Mouse (Mus musculus) heart, adult 2 months (tissue): Measurements from ENCODE around the gene Gm9964. TPM values are rescaled to one million over a fixed set of nuclear protein-coding genes. Genes with fewer than 3 reads are reported as not detected.

Experiments used
- DNase-seq, 2 experiments: peaks; one replicate each; pipeline ENCODE4 v3.0.0; 2021
- H3K27ac ChIP-seq: fragments of 200-600 bp; 2 replicates; pipeline ENCODE4 v1.8.1; 2022
- H3K27me3 ChIP-seq: fragments of 200-500 bp; 2 replicates; pipeline ENCODE4 v1.6.1; 2012; ENCODE audit warnings: mild to moderate bottlenecking, low read length, inconsistent platforms, mixed read lengths; ENCODE audit not compliant: control insufficient read depth, insufficient read depth
- H3K36me3 ChIP-seq: fragments of 200-500 bp; 2 replicates; pipeline ENCODE4 v1.6.1; 2012; ENCODE audit warnings: low read length, inconsistent platforms; ENCODE audit not compliant: control insufficient read depth, insufficient read depth
- H3K4me1 ChIP-seq: fragments of 200-500 bp; 2 replicates; pipeline ENCODE4 v1.6.1; 2011; ENCODE audit warnings: low read length; ENCODE audit not compliant: control insufficient read depth, insufficient read depth
- H3K4me3 ChIP-seq: fragments of 200-600 bp; 2 replicates; pipeline ENCODE4 v1.8.1; 2022
- H3K79me2 ChIP-seq: fragments of 200-500 bp; replicated peaks from 2 replicates; pipeline ENCODE4 v1.6.1; 2012; ENCODE audit warnings: mild to moderate bottlenecking, inconsistent platforms, low read length, moderate library complexity, mixed read lengths; ENCODE audit not compliant: control insufficient read depth, insufficient read depth
- H3K9ac ChIP-seq: fragments of 200-500 bp; 2 replicates; pipeline ENCODE4 v1.6.1; 2012; ENCODE audit warnings: low read depth, mild to moderate bottlenecking, control low read depth, inconsistent platforms, low read length, mixed read lengths
- CTCF ChIP-seq: fragments of 200-600 bp; IDR thresholded peaks from 2 replicates; pipeline ENCODE4 v1.8.1; 2022; ENCODE audit warnings: antibody characterized with exemption, mild to moderate bottlenecking, moderate library complexity
- EP300 ChIP-seq: fragments of 200-500 bp; IDR thresholded peaks from 2 replicates; pipeline ENCODE4 v1.6.1; 2011; ENCODE audit warnings: low read depth, low read length, control low read depth; ENCODE audit not compliant: insufficient read depth
- POLR2A ChIP-seq: fragments of 200-500 bp; IDR thresholded peaks from 2 replicates; pipeline ENCODE4 v1.6.1; 2011; ENCODE audit warnings: mild to moderate bottlenecking, low read depth, low read length, control low read depth; ENCODE audit not compliant: insufficient read depth
- WGBS: fragments of 180-500 bp; shearing (Covaris S2); methylation state at CpG from one replicate; pipeline ENCODE4 v1.1.7; 2018; 5-methylcytosine and 5-hydroxymethylcytosine counted together
- intact Hi-C: fragments of 180-260 bp; cut with DNase I; formaldehyde crosslinking; loops from one replicate; pipeline ENCODE4 v1.15.1; 2025
- polyA plus RNA-seq: library from polyadenylated mRNA; depleted of rRNA; stranded (reverse); fragments of >200 nt; gene quantifications from 2 replicates; pipeline ENCODE4 v1.2.3, GENCODE M21; 2012
- total RNA-seq, 2 experiments: library from RNA; stranded (reverse); gene quantifications; 2 replicates each; pipeline ENCODE4 v1.2.3; 2021

The Gm9964 gene
- total and polyA plus RNA-seq, 3 experiments: 0.43 TPM; not detected in 2

DNA sequence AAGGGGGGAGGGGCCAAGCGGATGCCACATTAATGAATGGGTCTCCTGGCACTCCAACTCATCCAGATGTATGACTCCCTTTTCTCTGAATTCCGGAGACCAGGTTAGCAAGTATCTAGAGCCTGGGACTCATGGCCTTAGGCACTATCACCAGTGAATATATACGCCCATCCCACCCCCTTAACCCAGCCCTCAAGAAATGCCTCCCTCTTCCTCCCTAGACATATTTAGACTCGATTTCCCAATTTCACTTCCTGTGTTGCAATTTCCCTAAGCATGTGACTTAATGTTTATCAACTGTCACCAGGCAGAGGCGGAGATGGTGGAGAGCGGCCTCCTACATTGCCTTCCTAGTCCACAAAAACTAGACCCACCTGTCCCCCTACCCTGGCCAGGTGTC is 9.3 kb downstream of the Gm9964 start:
- H3K27ac ChIP-seq: peak overlapping the region; percentile 9; the same call in 1 of the 2 replicates
- H3K79me2 ChIP-seq: no peaks in the 10 kb centered on the region
- no peak overlapping the region for H3K9ac ChIP-seq
- H3K36me3 ChIP-seq: no peaks in the 10 kb centered on the region
- peaks cover 7% of the 10 kb centered on the region for H3K4me1 ChIP-seq
- intact Hi-C loops: no loop called here
- no peak overlapping the region for H3K4me3 ChIP-seq
- H3K27me3 ChIP-seq: no peaks in the 10 kb centered on the region
- DNase-seq: peak in 1 of 2 experiments; percentile 36
- 0 out of 2 replicates have a peak, but pooled peaks have one; percentile 24 for TF ChIP-seq EP300
- no peak for TF ChIP-seq CTCF
- no peak for TF ChIP-seq POLR2A
- WGBS: 49% methylated on average over 6 of the region's 6 CpGs

DNA sequence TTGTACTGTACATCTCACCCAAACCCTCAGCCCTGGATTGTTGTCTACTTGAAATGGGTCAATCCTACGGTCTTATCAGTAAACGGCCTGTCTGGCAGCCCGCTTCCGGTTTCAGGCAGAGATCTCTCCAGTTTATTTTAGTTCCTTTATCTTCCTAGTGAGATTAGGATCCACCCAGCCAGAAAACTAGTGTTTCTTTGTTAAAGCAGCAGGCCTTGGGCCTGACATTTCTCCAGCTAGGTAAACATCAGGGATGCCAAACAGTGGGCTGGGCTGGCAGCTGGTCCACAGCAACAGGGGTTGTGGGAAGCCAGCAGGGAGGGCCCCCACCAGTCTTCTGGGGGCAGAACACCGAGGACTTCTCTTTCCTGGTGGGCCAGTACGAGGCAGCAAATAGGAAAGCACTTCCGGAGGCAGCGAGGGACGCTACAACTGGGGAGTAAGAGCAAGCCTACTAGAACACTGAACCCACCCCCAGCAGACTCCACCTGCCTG is 10.4 kb downstream of the Gm9964 start:
- intact Hi-C loops: no loop called here
- Histone ChIP-seq H3K4me3 (no peak overlapping the region), H3K9ac (no peak overlapping the region), H3K27me3 (no peaks in the 10 kb centered on the region), H3K4me1 (peaks cover 7% of the 10 kb centered on the region), H3K36me3 (no peaks in the 10 kb centered on the region), H3K79me2 (no peaks in the 10 kb centered on the region), H3K27ac (peak overlapping the region; percentile 47; the same call in 1 of the 2 replicates)
- TF ChIP-seq EP300 (no peak), CTCF (no peak)
- WGBS: 24% methylated on average over 9 of the region's 9 CpGs
- peak; percentile 38 to 40 for DNase-seq

DNA sequence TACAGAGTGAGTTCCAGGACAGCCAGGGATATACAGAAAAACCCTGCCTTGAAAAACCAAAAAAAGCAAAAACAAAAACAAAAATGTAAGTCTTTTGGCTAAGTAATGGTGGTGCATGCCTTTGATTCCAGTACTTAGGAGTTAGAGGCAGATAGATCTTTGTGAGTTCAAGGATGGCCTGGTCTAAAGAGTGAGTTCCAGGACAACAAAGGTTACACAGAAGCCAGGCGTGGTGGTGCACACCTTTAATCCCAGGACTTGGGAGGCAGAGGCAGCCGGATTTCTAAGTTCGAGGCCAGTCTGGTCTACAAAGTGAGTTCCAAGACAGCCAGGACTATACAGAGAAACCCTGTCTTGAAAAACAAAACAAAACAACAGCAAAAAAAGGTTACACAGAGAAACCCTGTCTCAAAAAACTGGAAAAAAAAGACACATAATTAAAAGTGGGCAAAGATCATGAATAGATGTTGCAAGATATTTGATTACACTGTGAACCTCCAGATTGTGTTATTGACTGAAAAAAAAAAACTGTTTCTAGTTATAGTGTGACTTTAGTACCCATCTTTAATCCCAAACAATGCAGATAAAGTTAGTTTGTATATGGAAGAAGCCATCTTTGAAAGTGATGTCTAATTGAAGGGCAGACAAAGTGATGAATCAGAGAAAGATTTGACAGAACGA is 13.2 kb downstream of the Gm9964 start:
- H3K9ac ChIP-seq: no peak overlapping the region
- intact Hi-C loops: no loop called here
- H3K27me3 ChIP-seq: no peaks in the 10 kb centered on the region
- WGBS: 91% methylated on average over 4 of the region's 4 CpGs
- H3K27ac ChIP-seq: no peak overlapping the region
- TF ChIP-seq EP300: no peak
- no peak for TF ChIP-seq POLR2A
- no peak for TF ChIP-seq CTCF
- DNase-seq: no peak
- H3K79me2 ChIP-seq: no peaks in the 10 kb centered on the region
- peaks cover 16% of the 10 kb centered on the region for H3K4me1 ChIP-seq
- H3K36me3 ChIP-seq: no peaks in the 10 kb centered on the region
- no peak overlapping the region for H3K4me3 ChIP-seq

DNA sequence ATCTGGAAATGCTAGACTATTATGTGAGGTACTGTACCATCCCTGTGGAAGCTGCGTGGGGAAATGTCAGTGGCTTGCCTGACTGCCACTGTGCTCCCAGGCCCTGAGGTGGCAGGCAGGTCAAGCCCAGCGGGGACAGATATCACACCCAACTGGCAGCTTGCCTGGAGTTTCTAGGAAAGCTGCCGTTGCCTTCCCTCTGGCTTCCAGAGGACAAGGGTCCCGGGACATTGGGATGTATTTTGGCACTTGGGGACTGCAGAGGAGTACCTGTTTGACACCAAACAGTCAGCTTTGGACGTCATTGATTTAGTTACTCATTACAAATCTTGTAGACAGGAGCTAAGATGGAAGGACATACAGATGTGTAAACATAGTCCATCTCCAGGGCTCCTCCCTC is 15.3 kb downstream of the Gm9964 start:
- H3K36me3 ChIP-seq: no peaks in the 10 kb centered on the region
- no peak overlapping the region for H3K9ac ChIP-seq
- H3K27ac ChIP-seq: no peak overlapping the region
- no peaks in the 10 kb centered on the region for H3K79me2 ChIP-seq
- no peak overlapping the region for H3K4me3 ChIP-seq
- intact Hi-C loops: no loop called here
- WGBS: 19% methylated on average over 5 of the region's 5 CpGs
- H3K27me3 ChIP-seq: no peaks in the 10 kb centered on the region
- TF ChIP-seq EP300: no peak
- no peak for TF ChIP-seq POLR2A
- TF ChIP-seq CTCF: no peak
- peaks cover 16% of the 10 kb centered on the region for H3K4me1 ChIP-seq
- peak; percentile 56 to 58 for DNase-seq

DNA sequence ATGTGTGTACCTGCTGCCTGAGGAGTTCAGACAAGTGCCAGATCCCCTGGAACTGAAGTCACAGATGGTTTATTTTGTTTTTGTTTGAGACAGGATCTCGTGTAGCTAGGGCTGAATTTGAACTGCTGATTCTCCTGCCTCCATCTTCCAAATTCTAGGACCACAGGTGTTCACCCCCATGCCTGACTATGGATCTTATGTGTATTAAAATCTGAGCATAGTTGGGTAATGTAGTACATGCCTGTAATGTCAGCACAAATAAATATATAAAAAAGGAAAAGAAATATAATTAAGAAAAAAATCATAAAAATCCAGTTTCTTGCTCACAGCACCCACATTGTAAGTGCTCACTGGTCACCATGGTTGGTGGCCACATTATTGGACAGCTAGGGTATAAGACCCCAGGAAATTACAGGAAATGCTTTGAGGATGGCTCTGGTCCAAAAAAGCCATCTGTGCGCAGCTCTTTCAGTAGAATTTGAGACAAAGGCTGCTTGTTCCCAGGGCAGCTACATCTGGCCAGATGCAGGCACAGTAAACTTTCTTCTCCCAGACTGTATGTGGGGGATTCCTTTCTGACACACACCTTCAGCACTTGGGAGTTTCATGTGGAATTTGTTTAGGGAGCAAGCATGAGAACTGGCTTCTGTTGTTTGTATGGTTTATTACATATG is 16.8 kb downstream of the Gm9964 start:
- no peaks in the 10 kb centered on the region for H3K79me2 ChIP-seq
- 32% methylated on average over 2 of the region's 2 CpGs for WGBS
- TF ChIP-seq EP300 (no peak), POLR2A (no peak), CTCF (no peak)
- H3K27ac ChIP-seq: peak overlapping the region; percentile 43
- H3K36me3 ChIP-seq: no peaks in the 10 kb centered on the region
- no peaks in the 10 kb centered on the region for H3K27me3 ChIP-seq
- H3K4me1 ChIP-seq: peaks cover 14% of the 10 kb centered on the region
- no peak overlapping the region for H3K4me3 ChIP-seq
- no peak for DNase-seq
- intact Hi-C loops: no loop called here
- no peak overlapping the region for H3K9ac ChIP-seq

DNA sequence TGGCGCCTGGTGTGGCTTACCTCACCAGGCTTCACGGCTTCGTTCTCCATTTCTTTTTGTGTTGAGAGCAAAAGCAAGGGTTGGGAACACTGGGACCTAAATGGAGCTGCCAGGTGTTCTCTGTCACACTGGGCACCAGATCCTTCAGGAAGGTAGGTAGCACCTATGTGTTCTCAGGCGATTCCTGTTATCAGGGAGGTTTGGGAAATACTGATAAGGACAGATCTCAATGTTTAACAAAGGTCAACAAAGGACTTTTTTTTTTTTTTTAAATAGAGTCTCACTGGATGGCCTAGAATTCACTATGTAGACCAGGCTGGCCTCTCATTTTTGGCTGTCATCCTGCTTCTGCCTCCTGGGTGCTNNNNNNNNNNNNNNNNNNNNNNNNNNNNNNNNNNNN is 22.9 kb downstream of the Gm9964 start:
- Histone ChIP-seq H3K9ac (no peak overlapping the region), H3K36me3 (no peaks in the 10 kb centered on the region), H3K27me3 (no peaks in the 10 kb centered on the region), H3K79me2 (no peaks in the 10 kb centered on the region), H3K27ac (no peak overlapping the region), H3K4me1 (peaks cover 5% of the 10 kb centered on the region), H3K4me3 (no peak overlapping the region)
- DNase-seq: no peak
- intact Hi-C loops: no loop called here
- TF ChIP-seq EP300 (no peak), POLR2A (no peak), CTCF (no peak)
- WGBS: 85% methylated on average over 4 of the region's 4 CpGs
